Mouse (Mus musculus): ENCODE data around the gene Gm10352.
"Not testable (repeated sequence)": the region's sequence is repeated elsewhere in the genome, so short reads cannot be mapped to it uniquely, and the experiment has no call there.

Gene Gm10352

GRCm38 (mm10) chrY:2900689-2901088 lies at the start of gene Gm10352:
Gm10352 (plus strand) TSS chrY:2900989.
- not testable (repeated sequence) for DNase-seq

- DNase-seq: not testable (repeated sequence)
Measured at GRCm38 (mm10) chrY:2932282-2932681, 31.5 kb downstream of the Gm10352 start, which contains the start of gene Gm29289. Gm29289 (plus strand) TSS chrY:2932582.

All from thymus, postnatal 14 days (tissue).